Mouse (Mus musculus): Measurements from ENCODE around the gene Cd36.

The Cd36 gene

DNA sequence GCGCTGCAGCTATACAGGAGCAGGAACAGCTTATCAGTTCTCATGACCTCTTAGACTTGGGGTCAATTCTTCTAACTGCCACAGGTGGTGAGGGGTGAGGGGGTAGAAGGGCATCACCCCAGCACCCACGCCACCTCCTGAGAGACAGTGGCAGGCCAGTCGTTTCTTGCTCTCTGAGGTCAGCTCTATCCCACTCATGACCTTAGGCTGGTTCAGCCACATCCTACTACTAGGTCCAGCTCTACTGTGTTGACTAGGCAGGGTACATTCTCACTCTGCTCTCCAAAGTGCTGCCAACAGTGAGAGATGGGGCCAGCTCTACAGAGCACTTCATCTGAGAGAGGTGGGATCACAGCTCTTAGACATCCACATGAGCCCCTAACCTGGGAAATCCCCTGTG lies 30.2 kb downstream of the Cd36 start:
- no peak for DNase-seq (ENCODE audit: low spot score)

- DNase-seq (ENCODE audit: low spot score), result no peak
Measured at GRCm38 (mm10) chr5:17857871-17858270, 30.7 kb downstream of the Cd36 start.

DNA sequence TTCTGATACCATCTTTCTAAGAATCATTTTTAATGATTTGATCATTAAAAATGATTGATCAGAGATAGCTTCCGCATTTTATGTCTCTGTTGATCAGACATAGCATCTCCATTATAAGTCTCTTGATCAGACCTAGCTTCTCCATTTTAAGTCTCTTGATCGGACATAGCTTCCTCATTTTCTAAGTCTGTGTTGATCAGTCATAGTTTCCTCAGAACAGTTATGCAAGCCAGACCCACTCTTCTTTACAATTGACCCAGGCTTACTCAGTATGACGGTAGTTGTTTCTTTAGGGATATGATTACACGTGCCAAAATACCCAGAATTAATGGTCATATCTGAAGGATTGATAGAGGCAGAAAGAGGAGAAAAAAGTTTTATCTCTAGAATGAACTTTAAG lies 31.3 kb downstream of the Cd36 start:
- no peak for DNase-seq (ENCODE audit: low spot score)

DNA sequence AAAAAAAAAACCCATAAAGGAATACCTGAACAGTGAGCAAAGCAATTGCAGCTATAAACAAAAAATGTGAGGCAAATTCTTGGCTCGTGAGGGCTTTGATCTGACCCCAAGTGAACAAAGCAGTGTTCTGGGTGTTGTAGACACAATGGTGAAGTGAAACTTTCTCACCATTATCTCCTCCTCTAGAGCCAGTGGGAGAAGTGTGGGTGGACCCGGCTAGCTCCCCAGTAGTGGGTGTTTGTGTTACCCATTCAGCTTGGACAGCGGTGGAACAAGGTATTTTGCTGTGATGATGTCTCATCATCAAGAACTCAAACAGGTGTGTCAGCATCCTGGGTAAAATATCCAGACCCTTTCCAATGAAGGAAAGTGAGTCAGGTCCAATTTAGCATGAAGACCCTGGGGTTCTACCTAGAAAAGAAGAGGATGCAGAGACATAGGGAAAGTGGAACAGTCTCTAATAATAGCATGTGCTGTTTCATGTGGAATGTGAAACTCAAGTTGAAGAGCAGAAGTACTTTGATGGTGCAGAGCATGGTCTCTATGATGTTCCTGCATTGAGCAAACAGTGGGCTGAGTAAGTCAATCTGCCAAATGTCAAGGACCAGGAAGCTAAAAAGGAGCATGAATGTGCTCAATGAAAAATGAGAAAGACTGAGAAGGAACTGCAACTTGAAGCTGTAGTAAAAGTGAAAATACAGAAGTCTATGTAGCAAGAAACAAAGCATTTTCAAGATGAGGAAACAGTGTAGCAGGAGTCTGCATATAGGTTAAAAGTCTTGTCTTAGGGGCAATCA lies 34.3 kb downstream of the Cd36 start:
- DNase-seq (ENCODE audit: low spot score), result no peak

DNA sequence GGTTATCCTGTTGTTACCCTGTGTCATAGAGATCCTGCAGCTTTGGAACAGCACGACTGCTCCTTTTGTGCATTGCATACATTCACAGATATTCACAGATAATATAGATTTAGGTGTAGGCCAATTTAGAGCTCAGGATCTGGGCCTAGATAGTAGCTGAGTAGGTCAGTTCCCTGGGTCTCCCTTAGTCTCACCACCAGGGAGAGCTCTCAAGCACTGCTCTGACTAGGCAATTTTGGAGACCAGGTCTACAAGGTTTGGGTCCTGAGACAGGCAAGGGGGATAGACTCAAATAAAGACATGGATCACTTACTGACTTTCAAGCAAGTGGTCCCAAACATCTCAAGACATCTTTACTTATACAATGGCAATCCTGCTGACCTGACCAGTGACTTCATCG lies 38.0 kb downstream of the Cd36 start:
- DNase-seq (ENCODE audit: low spot score), result no peak

- no peak for DNase-seq (ENCODE audit: low spot score)
Measured at GRCm38 (mm10) chr5:17849582-17849981, 39.0 kb downstream of the Cd36 start.

DNA sequence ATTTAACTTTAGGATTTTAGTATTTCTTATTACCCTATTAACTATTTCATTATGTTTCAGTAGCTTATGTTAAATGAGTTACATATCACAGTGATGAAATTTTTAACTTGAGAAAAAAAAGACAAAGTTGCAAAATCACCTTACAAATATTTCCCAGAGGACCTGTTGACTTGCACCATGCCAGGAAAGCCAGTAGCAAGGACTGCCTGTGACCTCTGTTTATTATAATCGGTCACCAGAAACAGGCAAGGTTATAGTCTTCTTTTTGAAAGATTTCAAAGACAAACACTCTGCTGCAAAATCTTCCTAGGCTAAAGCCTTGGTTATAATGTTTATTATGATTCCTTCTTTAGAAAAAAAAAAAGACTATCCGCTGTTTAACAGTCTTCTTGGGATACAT lies 39.9 kb downstream of the Cd36 start:
- DNase-seq (ENCODE audit: low spot score), result no peak

DNA sequence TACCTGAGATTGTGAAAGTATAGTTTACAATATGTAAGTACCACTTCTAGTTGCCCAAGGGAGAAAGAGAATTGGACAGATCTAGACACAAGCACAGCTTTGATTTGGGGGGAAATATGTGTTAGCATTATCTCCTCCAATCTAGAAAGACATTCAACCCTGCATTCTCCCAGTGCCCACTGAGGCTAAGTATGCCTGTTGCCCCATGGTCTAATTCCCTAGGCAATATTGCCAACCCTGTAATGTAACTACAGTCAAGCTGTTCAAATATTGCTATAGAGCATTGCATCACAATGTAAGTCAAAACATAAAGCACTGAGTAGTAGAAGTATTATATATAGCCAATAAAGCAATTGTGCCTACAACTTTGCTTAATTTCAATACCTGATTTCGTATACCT lies 40.3 kb downstream of the Cd36 start:
- DNase-seq (ENCODE audit: low spot score), result no peak

GRCm38 (mm10) chr5:17843921-17844320 lies 44.7 kb downstream of the Cd36 start:
- no peak for DNase-seq (ENCODE audit: low spot score)

- DNase-seq (ENCODE audit: low spot score), result no peak
Measured at GRCm38 (mm10) chr5:17843316-17843715, 45.3 kb downstream of the Cd36 start.

- DNase-seq (ENCODE audit: low spot score), result no peak
Measured at GRCm38 (mm10) chr5:17842111-17842729, 46.4 kb downstream of the Cd36 start.

GRCm38 (mm10) chr5:17839549-17839948 lies 49.1 kb downstream of the Cd36 start:
- DNase-seq (ENCODE audit: low spot score), result no peak

- DNase-seq (ENCODE audit: low spot score), result no peak
Measured at GRCm38 (mm10) chr5:17836408-17836807, 52.2 kb downstream of the Cd36 start.

DNA sequence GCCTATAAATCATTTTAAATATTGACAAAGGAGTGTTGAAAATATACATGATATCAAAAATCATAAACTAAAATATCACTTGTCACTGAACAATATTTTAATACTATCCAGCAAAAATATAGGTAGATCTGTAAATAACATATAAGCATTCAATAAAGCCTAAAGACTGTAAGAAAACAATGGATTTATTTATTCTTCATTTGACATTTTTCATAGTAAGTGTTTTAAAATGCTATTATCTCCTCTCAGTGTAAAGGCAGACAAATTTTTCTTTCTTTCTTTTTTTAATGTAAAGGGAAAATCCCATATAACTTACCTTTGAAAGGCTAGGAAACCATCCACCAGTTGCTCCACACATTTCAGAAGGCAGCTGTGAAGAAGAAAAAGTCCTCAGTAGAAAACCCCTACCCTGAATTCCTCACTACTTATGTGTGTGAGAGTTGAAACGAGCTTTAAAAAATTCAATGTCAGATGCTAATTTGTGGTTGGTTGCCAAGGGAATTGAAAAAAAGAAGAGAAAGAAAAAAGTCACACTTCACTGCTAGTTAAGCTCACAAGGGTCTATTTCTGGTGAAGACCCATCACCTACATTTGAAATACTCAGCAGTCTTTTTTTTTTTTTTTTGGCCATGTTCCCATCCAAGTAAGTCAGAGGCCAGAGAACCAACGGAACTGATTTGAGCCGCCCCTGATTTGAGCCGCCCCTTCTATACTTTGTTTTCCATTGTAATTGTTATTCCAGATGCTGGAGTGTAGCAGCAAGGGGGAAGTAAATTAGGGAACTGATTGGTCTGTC lies 53.1 kb downstream of the Cd36 start:
- DNase-seq (ENCODE audit: low spot score), result no peak

DNA sequence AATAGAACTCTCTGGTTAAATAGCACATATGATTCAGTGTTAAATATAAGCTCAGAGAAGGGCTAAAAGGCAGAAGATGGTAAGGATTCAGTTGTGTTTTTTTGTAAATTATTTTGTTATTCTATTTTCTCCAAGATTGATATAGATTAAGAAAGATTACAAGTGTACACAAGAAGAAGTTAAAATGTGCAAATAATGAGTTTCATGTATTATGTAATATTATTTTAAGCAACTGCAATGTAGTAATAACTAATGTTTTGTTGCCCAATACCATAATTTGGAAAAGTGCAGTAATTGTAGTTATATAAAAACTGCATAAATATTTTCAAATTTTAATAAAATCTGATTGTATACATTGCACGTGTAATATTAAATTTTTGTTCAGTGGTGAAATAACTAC lies 54.8 kb downstream of the Cd36 start:
- DNase-seq (ENCODE audit: low spot score), result no peak

- no peak for DNase-seq (ENCODE audit: low spot score)
Measured at GRCm38 (mm10) chr5:17830536-17830935, 58.1 kb downstream of the Cd36 start.

DNA sequence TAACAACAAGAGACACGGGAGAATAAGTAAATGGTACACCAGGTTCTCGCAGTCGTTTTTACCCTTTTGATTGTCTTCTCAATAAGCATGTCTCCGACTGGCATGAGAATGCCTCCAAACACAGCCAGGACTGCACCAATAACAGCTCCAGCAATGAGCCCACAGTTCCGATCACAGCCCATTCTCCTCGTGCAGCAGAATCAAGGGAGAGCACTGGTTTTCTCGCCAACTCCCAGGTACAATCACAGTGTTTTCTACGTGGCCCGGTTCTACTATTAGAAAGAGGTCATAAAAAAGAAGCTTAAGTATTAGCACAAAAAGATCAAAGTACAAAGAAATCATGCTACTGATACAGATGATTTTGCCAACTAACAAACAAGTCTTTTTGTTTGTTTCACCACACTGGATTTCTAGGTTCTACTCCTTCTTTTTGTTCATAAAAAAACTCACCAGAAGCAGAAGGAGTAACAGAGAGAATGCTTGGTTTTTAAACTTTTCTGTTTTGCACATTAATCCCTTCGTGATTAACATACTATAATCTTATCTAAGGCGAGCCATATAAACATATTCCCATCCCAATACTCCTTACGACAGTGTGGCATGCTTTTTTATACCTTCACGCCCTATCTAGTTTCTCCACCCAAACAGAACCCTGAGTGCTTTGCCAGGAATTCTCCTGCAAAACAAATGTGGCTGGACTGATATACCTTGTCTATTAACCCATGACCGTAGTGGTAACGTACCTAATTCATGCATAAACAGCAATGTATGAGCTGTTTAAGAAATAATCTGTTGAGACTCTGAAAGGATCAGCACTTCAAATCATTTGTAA lies 59.7 kb downstream of the Cd36 start:
- no peak for DNase-seq (ENCODE audit: low spot score)

DNA sequence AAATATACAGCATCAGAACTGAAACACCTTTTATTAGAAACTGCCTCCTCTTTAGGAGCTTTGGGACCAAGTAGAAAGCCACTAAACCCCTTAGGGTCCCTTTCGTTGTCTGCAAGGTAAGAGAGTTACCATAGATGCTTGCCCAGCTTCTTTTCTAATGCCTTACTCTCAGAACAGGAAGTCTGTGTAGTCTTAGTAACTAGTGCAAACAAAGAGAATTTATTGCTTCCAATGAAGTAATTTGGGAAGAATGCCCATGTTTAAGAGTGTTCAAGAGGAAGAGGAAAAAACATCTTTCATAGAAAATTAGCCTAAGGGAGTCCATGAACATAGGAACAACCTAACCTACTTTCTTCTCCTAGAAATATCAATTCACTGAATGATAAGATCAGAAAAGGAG lies 67.2 kb downstream of the Cd36 start:
- no peak for DNase-seq (ENCODE audit: low spot score)

- no peak for DNase-seq (ENCODE audit: low spot score)
Measured at GRCm38 (mm10) chr5:17820239-17820999, 68.2 kb downstream of the Cd36 start.

DNA sequence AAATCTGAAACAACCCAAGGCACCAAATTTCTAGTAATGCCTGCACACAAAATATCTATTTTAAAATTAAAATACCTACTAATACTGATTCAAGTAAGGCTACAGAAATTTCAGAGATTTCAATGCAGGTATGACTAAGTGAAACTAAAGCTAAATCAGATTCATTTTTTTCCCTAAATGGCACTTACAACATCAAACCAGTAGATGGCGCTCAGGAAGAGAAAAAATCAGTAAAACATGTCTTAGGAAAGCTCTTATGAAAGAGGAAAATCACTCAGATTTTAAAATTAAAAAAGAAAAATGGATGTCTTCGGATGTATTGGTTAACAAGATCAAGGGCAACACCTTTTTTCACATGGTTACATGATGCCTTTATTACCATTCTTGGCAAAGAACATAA lies 72.4 kb downstream of the Cd36 start:
- DNase-seq (ENCODE audit: low spot score), result no peak

- DNase-seq (ENCODE audit: low spot score), result no peak
Measured at GRCm38 (mm10) chr5:17810336-17810735, 78.3 kb downstream of the Cd36 start.
